Mouse (Mus musculus) testis, postnatal 14 days (tissue): ENCODE data around the gene Mylpf.
"Not testable (repeated sequence)": the region's sequence is repeated elsewhere in the genome, so short reads cannot be mapped to it uniquely, and the experiment has no call there.

ENCODE experiments used
- DNase-seq: peaks from one replicate; pipeline ENCODE4 v3.0.0; 2021; ENCODE audit warnings: low spot score

The Mylpf gene

DNA sequence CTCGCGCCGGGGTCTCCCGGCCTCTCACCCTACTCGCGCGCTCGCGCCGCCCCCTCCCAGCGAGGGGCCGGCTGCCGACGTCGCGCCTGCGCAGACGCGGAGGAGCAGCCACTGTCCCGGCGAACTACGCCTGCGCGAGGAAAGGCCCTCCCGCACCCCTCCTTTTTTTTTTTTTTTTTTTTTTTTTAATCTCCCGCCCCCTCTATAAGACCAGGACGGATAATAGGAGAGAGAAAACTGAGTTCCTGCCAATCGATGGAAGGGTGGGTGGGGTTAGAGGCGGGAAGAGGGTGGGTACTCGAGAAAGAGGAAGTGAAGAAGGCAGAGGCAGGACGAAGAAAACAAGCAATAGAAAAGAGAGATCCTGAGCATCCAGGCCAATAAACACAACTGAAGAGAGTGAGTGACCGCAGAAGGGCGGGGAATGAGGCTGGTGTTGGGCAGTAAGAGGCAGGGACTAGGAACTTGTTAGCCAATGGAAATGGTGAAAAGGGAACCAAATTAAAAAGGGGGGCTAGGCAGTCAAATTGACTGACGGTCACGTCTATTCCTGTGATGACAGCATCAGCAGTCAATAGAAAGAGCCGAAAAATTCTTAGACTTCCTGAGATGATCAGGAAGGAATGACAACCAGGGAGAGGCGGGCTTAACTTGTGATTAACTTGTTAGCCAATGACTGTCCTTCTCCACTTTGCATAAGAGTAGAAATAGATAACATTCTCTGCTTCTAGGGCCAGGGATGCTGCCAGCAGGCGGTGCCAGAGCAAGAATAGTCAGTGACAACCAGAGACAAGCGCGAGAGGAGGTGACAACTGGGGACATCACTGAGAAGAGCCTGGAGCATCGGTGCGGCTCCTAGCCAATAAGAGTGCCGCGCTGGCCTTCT lies at the start of gene Mylpf:
Gene Mylpf (plus strand): TSS at position 338 of the 886 bp plus-strand sequence.
- peak; percentile 93 for DNase-seq

DNA sequence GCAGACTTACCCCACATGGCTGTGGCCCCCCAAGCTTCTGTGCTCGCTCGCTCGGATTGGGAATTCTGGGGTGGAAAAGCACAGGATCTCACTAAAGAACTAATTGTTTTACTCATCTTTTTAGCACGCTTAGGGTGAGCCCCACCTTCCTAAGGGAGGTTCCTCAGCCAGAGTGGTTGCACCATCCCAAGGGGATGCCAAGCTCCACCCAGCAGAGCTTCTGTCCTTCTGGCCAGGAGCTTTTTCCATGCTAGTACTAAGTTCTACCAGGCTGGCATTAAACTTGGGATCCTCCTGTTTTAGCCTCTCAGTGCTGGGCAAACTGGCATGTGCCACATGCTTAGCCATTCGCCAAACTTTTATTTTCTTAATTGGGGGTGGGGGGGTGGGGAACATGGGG lies 46.1 kb upstream of the Mylpf start:
- DNase-seq, result no peak

DNA sequence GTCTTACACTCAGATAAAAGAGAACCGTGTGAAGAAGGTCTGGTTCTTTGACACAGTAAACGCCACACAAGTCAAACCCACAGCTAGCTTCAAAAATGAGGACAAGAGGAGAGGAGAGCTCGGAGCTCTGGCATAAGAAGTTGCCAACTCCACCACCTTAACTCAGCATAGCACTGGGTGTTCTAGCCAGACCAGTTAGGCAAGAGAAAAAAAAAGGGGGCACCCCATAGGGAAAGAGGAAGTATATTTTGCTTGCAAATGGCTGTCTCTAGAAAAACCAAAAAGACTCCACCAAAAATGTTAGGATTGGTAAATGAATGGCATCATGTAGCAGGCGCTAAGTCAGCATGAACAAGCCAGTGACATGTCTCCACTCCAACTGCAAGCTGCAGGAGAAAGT lies 44.7 kb upstream of the Mylpf start:
- no peak for DNase-seq

DNA sequence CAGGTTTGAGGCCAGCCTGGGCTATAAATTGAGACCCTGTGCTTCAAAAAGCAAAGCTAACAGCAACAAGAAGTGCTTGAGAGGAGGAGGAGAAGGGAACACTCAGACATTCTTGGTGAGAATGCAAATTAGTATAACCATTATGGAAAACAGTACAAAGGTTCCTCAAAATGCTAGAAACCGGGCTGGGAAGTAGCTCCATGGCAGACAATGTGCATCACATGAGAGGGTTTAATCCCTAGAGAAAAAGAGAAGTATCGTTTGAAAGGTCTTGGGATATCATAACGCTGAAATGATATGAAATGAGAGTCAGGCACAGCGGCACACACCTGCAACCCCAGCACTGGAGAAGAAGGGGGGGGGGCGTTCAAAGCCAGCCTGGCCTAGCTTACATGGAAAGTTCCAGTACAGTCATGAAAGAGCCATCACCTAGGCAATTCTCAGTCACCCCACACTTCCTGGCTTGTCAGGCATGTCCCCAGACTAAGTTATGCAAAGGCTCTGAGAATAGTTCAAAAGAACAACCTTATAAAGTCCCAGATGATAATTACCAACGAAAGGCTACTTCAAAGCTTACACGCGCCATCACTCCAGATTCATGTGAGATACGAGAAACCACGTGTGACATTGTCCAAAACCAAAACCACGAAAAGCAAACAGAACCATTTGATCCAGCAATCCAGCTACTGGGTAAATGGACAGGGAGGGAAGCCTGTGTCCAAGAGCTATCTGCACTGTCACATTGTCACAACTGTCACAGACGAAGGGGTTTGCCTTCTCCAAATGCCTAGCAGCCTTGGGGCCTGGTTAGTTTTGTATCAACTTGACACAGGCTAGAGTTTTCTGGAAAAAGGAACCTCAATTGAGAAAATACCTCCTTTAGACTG lies 42.8 kb upstream of the Mylpf start:
- DNase-seq, result no peak

DNA sequence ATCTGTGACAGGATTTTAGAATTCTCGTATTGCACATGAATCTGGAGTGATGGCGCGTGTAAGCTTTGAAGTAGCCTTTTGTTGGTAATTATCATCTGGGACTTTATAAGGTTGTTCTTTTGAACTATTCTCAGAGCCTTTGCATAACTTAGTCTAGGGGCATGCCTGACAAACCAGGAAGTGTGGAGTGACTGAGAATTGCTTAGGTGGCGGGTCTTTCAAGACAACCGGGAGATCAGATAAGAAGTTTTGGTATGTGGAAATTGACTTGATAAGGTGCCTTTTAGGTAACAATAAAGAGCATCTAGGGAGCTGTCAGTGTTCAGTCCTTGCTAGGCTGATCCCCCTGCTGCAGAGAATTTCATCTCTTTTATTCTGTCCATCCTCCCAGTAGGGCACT lies 42.2 kb upstream of the Mylpf start:
- DNase-seq, result no peak

DNA sequence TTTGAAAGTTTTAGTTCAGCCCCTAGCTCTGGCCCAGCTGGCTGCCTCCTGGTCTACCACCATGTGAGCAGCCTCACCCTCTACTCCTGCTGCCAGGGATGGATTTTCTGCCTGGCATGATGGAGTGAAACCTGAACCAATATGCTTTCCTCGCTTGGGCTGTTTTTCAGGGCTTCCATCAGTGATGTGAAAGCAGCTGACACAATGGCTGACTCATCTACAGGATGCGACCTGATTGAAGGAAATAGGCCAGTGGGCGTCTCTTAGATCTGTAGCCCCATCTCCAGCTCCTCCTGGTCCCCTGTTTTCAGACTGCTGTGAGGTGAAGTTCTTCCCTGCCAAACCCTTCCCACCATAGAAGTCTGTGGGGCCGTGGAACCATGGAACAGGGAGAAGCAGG lies 31.8 kb upstream of the Mylpf start:
- no peak for DNase-seq

DNA sequence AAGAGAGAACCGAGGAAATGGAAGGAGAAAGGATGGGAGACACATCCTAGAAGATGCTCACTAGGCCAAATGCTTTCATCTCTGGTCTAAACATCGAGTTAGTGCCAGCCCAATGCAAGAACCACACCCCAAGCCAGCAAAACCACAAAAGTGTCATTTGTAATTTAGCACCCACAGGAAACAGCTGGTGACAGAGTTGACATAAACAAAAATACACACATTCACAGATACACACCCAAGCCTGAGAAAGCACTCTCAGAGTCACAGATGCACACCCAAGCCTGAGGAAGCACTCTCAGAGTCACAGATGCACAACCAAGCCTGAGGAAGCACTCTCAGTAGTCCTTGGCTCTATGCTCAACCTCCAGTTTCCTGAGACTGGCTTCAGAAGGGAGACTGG lies 27.9 kb upstream of the Mylpf start:
- no peak for DNase-seq

DNA sequence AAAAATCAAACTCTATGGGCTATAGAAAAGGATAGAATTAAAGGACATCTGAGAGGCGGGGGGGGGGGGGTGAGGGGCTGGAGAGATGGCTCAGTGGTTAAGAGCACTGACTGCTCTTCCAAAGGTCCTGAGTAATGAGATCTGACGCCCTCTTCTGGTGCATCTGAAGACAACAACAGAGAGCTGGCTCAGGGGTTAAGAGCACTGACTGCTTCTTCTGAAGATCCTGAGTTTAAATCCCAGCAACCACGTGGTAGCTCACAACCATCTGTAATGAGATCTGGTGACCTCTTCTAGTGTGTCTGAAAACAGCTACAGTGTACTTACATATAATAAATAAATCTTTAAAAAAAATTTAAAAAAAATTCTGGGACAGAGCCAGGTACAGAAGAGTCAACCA lies 27.0 kb upstream of the Mylpf start:
- not testable (repeated sequence) for DNase-seq

DNA sequence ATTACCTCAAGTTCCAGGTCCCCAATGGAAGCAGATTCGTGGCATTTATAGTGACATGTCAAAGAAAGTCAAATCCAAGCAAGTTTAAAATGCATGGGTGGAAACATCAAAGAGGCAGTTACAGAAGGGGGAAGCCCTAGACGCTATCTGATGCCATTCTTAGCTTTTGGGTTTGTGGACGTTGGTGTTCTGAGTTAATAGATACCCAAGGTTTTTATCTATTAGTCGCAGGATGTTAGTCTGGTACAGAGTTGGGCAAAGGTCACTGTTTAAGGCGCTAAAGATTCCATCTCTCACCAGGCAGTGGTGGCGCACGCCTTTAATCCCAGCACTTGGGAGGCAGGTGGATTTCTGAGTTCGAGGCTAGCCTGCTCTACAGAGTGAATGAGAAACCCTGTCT lies 25.3 kb upstream of the Mylpf start:
- DNase-seq, result no peak

DNA sequence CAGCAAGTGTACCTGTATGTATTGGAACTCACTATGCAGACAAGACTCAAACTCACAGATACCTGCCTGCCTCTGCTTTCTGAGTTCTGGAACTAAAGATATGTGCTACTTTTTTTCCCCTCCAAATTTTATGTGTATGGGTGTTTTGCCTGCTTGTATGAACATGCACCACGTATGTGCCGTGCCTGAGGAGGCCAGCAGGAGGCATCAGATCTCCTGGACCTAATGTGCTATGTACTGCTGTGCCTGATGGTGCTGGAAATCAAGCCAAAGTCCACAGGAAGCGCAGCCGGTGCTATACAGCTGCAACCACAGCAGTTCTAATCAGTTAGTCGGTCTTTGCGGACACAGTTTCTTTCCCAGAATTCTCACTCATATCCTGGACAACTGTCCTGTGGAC lies 24.9 kb upstream of the Mylpf start:
- no peak for DNase-seq

DNA sequence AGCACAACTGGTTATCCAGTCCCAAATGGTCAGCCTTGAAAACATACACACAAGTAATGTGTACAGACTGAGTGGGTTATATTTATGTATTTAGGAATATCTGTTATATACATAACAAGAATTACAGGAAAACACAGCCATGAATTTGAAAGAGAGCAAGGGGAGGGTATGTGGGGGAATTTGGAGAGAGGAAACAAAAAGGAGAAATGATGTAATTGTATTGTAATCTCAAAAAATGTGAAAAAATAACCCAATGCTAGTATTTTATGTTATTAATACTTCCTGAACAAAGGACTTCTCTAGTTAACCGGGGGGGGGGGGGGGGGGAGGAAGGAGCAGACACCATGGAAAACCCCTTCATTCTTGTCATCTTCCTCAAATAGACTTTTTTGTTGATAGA lies 24.0 kb upstream of the Mylpf start:
- DNase-seq, result no peak

DNA sequence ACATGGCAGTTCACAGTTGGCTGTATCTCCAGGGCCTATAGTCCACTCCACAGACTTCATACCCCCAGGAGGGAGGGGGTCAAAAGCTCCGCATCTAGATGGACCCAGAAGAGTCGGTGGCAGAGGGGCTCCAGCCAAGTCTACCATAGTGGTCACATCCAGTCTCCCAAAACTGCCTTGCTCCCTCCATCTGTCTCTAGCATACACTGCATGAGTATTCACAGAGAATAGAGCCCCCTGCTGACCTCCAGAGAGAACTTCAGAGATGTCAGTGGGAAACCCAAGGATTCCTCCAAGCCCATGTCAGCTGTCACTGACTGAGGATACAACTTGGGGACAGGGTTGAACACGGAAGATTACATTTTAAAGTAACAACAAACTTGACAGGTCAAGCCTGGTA lies 23.1 kb upstream of the Mylpf start:
- DNase-seq, result no peak

DNA sequence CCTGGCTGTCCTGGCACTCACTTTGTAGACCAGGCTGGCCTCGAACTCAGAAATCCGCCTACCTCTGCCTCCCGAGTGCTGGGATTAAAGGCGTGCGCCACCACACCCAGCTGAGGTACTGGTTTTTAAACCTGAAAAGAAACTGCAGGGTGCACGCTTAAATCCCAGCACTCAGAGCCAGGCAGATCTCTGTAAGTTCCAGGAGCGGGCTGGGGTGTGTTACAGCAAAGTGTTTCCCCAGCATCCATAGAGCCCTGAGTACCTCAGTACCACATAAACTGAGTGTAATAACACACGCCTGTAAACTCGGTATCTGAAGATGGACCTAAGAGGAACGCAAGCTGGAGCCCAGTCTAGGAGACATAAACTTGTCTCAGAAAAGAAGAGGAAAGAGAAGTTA lies 21.3 kb upstream of the Mylpf start:
- no peak for DNase-seq

DNA sequence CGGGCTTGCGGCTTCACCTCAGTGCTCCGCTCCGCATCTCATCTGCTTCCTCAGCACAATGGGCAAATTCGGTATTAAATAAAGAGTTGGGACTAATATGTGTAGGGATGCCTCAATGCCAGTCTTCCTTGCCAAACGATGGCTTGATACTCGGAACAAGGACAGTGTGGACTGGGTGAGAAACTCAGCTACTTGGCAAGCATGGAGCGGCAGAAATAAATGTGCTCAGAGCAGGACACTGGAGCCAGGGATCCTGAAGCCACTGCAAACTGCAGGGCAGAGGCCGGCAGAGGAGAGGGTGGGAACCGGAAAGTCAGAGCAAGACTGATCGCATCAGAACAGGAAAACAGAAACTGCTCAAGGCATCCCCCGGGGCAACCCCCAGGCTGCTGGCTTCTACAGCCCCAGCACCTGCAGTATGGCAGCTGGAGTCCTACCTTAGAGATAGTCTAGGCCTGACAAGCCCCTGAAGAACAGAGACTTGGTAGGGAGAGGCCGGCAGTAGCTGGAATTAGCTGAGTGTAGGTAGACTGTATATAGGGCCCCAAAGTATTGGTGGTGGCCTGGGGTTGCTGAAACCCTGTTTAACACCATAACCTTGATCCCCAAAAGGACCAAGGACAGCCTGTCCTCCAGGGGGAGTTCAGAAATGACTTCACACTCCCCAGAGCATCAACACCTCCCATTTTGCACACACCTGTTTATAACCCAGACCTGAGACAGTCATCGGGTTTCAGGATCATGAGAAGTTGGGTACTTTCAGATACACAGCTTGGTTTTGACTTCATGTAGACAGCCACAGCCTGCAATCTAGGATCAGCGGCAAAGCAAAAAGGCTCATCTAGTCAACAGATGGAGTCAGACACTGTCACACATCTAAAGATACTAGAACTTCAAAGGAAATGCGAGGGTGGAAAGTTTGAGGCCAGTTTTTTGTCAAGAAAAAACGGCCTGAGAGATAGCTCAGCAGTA lies 20.1 kb upstream of the Mylpf start:
- DNase-seq, result no peak

DNA sequence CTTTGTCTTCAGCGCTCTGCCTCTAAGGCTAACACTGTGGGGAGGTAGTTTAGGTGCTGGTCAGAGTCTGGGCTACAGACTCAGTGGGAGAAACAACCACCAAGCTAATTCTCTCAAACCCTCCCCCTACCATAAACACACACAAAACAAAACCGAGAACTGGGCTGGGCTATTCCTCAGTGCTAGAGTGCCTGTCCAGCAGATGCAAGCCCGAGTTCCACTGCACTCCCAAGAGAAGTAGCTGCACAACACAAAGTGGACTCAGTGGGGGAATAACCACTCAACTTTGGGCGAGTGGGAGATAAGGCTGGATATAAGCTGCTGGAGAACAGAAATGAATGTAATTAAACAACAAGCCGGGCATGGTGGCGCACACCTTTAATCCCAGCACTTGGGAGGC lies 18.0 kb upstream of the Mylpf start:
- DNase-seq, result no peak

DNA sequence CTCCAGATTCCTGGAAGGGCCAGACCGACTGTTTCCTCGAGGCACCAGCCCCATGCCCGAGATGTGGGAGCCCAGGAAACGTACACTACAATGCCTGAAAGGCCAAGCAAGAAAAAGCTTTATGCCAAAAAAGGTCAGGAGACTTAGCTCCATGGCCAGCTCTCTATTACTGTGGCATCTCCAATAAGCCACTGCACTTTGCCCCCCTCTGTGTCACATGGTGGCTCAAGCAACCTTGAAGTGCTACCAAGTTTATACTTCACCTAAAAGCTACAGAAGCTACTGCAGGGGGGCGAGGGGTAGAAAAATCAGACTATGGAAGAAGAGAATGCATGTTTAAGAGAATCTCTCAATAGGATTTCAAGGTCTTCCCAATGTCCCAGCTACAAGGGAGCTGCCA lies 15.7 kb upstream of the Mylpf start:
- DNase-seq, result no peak

DNA sequence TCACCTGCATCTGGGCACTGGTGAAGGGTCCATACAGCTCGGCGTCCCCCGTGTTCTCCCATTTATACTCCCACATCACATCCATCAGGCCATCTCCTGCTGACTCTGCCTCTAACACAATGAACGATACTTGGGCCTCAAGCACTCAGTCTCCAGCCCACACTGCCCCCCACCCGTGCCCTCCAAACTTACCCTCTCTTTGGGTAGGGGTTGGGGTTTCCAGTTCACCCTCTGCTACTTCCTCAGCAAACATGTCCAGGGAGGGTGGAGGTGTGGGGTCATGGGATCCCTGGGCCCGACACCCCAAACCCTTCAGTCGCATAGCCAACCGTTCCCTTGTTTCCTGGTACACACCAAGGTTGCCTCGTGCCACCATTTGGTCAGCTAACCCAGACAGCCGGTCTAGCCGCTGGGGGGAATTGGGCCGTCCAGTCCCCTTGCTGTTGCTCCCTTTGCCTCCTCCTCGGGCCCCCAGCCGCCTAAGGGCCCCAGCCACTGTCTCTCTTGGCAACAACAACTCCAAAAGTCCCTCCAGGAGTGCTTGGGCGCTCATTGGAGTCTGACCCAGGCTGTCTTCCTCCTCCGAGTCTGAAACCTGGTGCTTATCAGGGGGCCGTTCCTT lies 14.6 kb upstream of the Mylpf start:
- DNase-seq, result no peak

DNA sequence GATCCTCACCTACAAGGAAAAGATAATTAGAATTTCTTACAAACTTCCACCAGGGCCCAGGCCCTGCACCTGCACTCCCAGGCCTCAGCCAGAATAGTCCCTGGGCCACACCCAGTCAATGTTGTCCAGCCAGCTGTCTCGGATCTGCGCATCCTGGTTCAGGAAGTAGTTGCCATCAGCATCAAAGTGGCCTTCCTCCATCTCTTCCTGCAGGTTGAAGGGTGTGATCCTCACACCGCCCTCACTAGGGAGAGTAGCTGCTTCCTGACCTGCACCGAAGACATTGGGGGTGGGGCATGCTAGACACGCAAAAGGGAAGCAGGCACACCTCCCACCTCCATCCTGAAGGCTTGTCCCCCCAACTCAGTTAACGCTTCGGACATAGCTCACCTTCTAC lies 14.1 kb upstream of the Mylpf start:
- DNase-seq, result no peak

DNA sequence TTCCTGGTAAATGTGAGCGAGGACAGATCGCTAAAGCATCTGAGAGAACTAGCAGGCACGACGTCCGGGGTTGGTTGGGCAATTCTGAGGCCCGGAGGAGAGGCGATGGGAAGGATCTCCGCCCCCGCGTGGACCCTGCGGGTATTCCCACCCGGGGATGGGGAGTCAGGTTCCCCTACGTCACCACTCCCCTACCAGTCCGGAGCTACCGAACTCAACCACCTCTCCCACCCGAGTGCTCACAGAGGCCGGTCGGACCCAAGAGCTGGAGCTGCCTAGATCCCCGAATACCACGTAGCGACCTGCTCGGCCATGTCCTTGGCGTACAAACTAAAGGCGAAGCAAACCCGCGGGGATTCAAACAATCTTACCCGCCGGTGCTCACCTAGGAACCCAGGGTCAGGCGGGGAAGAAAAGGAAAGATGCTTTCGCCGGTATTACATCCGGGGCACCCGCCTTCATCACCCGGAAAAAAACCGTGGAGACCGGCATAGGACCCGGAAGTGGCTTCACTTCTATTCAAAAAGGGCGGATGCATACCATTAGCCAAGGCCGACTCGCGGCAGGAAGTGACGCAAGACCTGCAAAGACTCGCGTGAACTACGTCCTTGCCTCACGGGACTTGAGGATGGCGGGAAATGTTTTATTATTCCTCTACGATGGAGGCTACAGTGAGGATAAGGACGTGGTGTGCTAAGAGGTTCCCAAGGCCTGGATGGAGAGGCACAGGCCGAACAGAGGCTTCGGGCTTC lies 13.0 kb upstream of the Mylpf start, which contains the start of gene Cd2bp2:
Gene Cd2bp2 (minus strand): TSS at position 507 of the 752 bp plus-strand sequence.
- peak; percentile 96 for DNase-seq

DNA sequence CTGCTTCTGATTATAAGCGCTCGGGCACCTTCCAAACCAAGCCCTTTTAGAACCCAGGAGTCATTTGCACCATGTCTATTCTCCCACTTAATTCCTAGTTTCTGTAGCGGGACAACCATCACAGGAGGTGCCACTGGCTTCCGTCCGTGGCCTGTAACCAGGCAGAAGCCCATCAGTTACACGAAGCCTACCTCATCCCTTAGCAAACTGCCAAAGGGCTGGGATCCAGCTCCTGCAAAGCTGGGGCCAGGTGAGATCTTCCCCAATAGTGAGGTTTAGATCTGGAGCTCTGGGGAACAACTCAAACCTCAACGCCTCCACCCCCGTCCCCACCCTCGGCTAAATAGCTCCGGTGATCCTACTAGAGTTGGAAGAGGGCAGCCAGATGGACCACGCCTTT lies 12.2 kb upstream of the Mylpf start:
- no peak for DNase-seq

DNA sequence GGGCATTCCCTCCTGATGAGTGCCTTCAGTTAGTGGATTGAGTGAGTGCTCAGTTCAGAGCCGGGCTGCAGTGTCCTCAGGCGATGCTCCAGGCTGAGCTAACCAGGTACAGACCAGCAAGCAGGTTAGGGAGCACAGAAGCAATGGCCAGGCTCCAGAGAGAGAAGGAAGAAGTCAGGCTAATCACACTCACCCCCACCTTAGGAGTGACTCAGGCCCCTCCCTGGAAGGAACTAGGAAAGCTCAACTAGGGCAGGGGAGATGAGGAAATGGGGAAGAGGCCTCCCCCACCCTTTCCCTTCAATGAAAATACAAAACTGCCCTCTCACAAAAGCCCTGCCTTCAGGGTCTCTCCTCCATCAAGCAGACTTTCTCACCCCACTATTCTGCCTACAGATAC lies 2.1 kb upstream of the Mylpf start:
- DNase-seq, result no peak
